Mouse (Mus musculus) kidney, postnatal 10 days (tissue): ENCODE measurements at regions not wholly inside any gene's neighbourhood (a gene's known extent, or its start where the extent isn't known, plus 50 kb on each side); places are given as distances from the start of the nearest gene placed in this dataset.
A peak's percentile ranks its signal among the peaks of the same experiment; 100 is the strongest.

ENCODE experiments used
- DNase-seq: peaks from one replicate; pipeline ENCODE4 v3.0.0; 2021; ENCODE audit warnings: mixed read lengths

DNA sequence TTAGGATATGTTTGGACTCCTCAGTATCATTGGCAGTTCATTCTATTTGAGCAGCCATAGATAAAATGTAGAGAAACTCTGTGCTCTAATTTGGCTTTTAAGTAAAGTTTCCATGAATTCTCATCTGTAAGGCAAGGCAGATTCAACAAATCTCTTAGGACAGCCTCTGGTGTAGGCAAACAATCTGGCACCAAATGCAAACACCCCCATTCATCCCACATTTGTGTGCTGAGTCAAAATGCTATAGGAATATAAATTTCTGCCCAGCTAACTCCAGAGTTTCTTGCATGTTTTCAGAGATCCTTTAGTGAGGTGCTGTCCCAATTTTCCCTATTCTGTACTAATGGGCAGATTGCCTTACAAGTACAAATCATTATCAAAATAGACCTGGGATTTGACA, 695.7 kb upstream of the Kif18a start:
- no peak for DNase-seq

- DNase-seq, result no peak
These were observed 687.0 kb upstream of the Kif18a start for GRCm38 (mm10) chr2:108593555-108593954.

DNA sequence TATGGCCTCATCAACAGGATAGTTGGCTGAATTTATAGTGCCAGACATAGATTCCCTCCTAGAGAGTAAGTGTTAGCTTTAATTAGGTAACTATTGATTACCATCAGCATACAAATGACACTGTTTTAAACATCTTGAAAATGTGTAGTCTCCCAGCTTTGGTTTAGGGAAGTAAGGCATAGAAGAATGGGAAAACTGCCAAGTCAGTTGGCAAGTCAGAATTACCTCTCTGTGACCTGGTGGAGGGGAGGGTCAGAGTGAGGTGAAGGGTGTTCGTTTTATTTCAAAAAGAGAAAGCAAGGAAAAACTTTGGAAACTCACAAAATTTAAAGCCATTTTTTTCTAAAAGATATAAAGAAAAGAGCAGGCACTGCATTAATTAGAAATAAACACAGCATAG, 680.2 kb upstream of the Kif18a start:
- no peak for DNase-seq

- DNase-seq, result no peak
These were observed 661.0 kb upstream of the Kif18a start for GRCm38 (mm10) chr2:108619580-108619979.

DNA sequence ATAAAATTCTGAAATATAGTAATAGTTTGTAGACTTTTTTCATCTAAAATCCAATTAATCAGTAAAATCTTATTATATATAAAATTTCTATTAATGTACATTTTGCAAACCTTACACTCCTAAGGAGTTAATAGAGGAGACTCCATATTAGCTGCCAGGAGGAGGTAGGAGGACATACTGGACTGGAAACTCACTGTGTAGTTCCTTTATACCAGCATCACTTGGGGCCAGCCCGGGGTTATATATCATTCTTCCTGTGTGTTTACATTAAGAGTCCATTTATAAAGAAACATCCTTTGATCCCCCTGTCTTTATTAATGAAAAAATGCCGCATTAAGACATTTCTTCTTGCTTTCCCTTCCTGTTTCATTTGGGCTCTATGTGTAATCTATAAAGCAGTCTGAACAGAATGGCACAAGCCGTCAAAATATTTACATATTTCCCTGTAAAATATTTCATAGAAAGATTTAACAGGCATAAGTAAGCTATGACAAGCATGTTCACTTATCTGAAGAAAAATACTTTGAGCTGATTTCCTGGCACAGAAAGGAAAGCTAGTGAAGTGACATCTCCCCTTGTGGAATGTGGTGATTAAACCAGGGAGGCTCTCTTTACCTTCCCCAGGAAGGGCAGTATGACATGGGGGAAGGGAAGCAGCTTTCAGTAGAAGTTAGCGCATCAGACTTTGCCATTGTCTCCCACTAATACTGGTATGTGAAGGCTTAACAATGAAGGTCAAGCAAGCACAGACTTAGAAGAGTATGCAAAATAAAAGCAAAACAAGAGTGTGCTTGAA, 658.0 kb upstream of the Kif18a start:
- DNase-seq, result peak; percentile 4

GRCm38 (mm10) chr2:108635644-108636043, 644.9 kb upstream of the Kif18a start:
- DNase-seq, result no peak

DNA sequence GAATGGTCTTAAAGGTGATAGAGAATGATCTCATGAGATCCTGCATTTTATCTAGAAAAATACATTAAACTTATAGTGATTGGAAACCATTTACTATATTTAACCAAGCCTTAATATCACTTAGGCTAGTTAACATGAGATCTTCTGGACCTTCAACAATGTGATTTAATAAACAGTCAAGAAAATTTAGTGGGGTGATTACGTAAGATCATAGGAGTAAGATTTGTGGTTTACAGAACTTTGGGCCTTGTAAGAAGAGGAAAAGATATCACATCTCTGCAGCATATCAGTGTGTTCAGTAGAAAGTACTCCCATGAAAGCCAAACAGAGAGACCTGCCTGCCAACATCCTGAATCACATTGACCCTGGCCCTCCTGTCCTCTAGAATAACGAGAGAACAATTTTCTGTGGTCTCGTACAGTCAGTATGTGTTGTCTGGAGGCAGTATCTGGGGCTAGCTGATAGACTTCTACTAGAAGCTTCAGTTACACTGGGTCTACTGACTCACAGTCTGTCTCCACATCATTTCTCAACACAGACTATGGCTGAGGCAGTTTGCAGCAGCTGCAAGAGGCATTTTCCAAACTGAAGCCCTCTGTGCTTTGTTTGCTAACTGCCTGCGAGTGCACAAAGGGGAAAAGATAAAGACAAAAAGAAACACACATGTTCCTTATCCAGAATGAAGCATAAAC, 619.7 kb upstream of the Kif18a start:
- no peak for DNase-seq

DNA sequence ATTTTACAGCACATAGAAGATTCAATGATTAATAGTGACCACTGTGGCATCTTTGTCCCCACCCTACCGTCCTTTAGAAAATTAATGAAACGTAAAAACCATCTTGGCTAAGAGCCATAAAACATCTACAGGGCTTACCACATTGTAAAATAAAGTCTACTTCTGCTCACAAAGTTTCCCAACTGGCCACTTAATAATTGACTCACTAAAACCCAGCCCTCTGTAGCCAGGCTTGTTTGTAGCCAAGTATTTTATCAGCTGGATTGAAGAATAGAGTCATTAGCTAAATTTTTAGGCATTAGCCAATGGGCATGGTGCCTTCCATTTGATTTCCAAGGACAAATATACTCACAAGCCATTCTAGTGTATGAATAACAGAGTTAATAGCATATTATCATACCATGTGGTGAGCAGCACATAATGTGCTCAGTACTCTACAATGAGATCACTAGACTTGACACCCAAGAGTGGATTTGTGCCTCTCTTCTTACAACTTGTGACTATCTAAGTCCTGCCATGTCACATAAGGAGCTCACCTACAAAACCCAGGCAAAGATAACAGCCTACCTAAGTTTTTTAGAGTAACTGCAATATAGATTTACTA, 602.7 kb upstream of the Kif18a start:
- DNase-seq, result no peak

GRCm38 (mm10) chr2:108681574-108681973, 599.0 kb upstream of the Kif18a start:
- DNase-seq, result no peak

DNA sequence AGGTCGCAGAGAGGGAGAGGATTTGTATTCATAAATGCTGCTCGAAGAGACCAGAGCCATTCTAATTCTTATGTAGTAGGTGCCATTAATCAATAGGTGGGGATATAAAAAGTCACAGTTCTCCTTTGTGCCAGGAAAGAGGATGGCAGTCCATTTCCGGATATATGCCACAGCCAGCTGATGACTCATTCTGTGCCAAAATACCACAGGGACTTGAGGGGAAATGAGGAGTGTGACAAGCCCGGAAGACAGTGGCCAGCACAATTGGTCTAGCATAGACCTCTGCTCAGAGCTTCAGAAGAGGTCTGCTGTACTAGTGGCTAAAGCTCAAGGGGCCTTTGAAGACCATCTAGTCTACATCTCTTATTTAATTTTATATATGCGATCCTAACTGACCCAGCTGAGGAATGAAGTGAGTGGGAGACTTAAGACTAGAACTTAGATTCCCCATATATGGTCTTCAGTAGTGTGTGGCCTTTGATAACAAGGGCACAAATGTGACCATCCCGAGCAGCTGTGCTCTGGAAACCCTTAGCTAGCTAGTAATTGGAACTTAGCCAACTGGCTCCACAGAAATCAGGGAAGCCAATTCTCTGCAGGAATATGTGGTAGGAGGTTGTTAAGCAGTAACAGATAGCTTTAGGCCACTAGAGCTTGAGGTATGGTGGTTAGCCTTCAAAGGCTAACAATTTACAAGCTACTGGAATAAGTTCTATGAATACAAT, 594.4 kb upstream of the Kif18a start:
- DNase-seq, result peak; percentile 5

DNA sequence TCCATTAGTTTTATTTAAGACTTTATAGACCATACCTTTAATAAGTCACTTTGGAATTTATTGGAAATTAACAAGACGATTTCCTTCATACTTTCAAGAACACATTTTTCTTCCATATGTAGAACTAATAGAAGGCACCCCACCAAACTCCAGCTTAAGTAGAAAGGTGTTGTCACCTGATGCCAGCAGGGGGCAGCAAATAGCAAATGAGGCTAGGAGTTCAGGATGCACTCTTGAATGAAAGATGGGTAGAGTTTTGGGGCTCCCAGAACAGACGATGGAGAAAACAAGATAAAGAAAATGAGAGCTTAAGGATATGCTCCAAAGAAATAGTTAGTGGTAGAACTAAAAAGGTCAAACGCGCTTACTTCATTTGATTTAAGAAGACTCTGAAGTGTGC, 590.4 kb upstream of the Kif18a start:
- DNase-seq, result peak; percentile 65

DNA sequence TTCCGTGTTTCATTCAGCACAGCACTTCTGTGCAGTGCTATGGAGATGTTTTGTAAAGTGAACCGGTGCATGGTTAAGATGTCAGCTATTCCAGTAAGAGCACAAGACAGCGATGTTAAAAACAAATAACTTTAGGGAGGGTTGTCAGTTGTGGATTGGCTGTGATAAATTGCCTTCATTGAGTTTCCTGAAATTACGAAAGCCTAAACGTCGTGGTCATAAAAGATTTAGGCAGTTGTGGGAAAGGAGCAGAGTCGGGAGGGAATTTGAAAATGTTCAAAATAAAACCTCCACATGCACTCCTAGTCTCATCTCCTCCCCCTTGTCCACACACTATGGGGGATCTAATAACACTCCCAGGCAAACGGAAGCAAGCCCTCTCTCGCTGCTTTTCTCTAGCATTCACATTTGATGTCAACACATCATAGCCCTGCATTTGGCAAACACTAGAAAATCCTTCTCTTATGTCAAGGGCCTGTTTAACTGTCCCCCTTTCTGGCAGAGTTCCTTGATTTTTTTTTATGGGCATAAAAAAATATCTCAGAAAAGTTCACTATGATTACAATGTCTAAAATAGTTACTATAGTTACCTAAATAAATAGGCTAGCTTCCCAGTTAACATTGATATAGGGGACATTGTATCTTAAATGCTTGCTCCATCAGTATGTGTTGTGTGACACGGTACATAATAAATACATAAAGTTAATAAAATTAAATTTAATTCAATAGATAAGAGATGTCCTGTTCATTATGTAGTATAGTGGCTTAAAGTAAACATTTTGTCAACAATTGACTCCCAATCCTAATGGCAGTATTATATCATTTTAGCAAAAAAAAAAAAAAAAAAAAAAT, 589.2 kb upstream of the Kif18a start:
- DNase-seq, result no peak

DNA sequence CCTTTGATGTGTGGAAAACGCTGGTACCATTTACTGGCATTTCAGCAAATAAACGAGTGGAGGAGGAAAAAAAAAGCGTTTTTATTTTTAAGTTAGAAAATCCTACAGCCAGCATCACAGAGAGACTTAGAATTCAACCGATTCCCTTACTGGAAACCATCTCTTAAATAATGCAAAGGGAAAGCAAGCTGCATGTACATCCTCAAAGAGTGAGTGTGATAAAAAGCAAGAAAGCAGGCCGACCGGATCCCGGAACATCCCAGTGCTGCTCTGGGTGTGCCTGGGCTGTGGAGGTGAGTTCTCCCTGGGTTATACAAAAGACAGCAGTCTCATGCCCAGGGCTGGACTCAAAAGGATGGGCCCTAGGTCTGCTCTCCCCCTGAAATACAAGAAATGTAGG, 579.2 kb upstream of the Kif18a start:
- no peak for DNase-seq

GRCm38 (mm10) chr2:108707856-108708855, 572.4 kb upstream of the Kif18a start:
- DNase-seq, result no peak

GRCm38 (mm10) chr2:108742079-108742478, 538.5 kb upstream of the Kif18a start:
- DNase-seq, result no peak

DNA sequence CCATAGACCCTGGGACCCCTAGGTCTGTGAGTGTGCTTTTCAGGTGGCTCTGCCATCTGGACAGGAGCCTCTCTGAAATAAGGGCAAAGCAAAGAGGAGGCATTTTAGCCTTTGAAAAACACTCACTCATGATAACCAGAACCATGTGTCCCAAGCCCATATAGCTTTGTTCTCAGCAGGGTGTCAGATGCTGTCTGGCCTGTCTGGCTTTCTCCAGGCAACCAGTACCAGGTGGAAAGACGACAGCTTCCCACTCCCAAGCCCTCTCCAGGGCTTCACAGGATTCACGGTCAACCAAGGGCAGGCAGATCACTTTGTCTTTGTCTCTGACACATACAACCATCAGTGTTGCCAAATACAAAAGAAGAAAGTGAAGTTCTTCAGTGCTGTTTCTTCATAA, 537.0 kb upstream of the Kif18a start:
- no peak for DNase-seq

DNA sequence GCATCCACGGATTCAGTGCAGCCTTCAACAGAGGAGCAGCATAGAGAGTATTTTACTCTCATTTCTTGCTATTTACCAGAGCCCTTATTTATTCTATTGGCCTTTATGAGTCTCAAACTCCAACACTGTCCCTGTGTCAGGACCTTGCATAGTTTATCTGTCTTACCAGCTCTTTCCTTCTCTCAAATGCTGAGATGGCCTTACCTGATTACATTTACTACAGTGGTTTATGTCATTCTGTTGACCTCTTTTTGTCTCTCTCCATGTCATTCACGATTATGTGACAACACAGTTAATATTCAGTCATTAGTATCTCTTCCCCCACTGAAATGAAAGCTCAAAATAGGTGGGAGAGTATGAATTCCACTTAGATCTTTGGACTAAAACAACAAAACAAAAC, 535.7 kb upstream of the Kif18a start:
- DNase-seq, result no peak

DNA sequence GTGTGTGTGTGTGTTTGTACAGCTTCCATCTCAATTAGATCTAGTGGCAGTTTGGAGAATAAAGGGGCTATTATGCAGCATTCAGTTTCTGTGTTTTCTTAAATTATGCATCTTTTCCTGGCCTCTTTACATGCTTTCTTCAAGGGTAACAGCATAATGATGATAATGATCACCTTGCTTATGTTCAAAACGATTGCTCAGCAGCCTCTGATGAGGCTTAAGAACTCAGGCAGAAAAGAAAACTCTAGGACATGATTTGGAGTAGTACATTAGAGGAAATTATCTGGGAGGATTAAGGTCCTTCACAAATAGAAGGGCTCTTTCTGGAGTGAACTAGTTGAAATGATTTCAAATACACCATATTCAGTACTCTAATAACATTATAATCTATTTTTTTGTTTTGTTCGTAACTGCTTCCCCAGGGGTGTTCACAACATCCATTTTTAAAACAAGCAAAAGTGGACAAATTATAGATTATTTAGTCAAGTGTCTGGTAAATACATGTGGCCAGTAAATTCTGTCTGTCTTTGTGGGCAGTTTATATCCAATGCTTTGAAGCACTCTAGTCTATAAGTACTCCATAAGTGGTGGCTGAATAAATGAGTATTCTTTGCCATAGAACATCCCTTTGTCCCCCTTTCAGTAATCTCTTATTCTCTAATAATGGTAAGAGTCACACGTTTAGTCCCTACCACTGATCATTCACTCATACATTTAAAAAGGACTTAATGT, 526.9 kb upstream of the Kif18a start:
- DNase-seq, result no peak

DNA sequence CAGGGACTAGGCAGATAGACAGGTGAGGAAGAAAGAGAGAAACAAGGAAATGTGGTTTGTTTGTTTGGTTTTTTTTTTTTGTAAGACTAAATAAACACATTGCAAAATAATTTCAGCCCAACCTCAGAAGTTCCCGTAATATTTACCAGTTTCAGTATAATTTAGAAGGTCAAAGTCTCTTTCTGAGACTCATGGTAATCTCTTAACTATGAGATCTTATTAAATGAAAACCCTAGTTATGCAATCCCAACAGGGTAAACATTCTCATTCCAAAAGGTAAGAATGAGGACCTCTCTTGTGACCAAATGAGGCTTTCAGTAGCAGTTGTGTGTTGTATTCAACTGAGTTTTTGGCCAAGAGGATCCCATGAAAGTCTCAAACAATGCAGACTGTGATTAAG, 524.7 kb upstream of the Kif18a start:
- no peak for DNase-seq

GRCm38 (mm10) chr2:108756251-108756650, 524.3 kb upstream of the Kif18a start:
- DNase-seq, result no peak
